Comparison of ENCODE assay signal across 9 mouse cellular contexts in genomic region chr2:155979328-155979991, GRCm38 (mm10). TPM values are rescaled to one million over a fixed set of nuclear protein-coding genes. Genes with fewer than 3 reads are reported as not detected.
A peak's percentile ranks its signal among the peaks of the same experiment; 100 is the strongest.
DNase-seq lines count a peak whose midpoint lies in the region; ATAC-seq and TF ChIP-seq lines count a peak whose summit lies in the region.
"Had no signal": no experiment of that assay in that cellular context is flagged by ENCODE, and none has a peak within 500 bp of the region (broad histone marks: within the 10 kb centered on the region; RNA-seq: fewer than 3 reads in every experiment).

No protein-coding gene starts in this region.

- H3K4me3 ChIP-seq in kidney, adult 2 months (ENCODE audit: insufficient read depth, low read depth, low read length) = peak overlapping the region; percentile 35
- no peak overlapping the region for H3K4me3 ChIP-seq in forebrain, postnatal 0 days (ENCODE audit: low read depth, low read length)
- H3K4me3 ChIP-seq in intestine, embryonic 16.5 days (ENCODE audit: low read length) = no peak overlapping the region
- H3K4me3 ChIP-seq in midbrain, embryonic 14.5 days (replicated peaks; ENCODE audit: low read depth, low read length) = no peak overlapping the region
- H3K4me3 ChIP-seq in forebrain, embryonic 11.5 days (ENCODE audit: low read depth, low read length) = no peak overlapping the region

- no peak for ATAC-seq in forebrain, postnatal 0 days
- no peak for ATAC-seq in intestine, embryonic 16.5 days
- no peak for ATAC-seq in midbrain, embryonic 14.5 days (ENCODE audit: low FRiP score, low TSS enrichment)
- no peak for ATAC-seq in forebrain, embryonic 11.5 days (replicated peaks; ENCODE audit: low FRiP score)

- H3K9me3 ChIP-seq in forebrain, postnatal 0 days (ENCODE audit: low read length) = no peaks in the 10 kb centered on the region
- H3K9me3 ChIP-seq in intestine, embryonic 16.5 days (ENCODE audit: control insufficient read depth, low read length) = no peaks in the 10 kb centered on the region
- H3K9me3 ChIP-seq in midbrain, embryonic 14.5 days (ENCODE audit: control insufficient read depth, low read length) = no peaks in the 10 kb centered on the region
- H3K9me3 ChIP-seq in forebrain, embryonic 11.5 days (ENCODE audit: control insufficient read depth, low read length) = no peaks in the 10 kb centered on the region

- no peaks in the 10 kb centered on the region for H3K27me3 ChIP-seq in kidney, adult 2 months (replicated peaks; ENCODE audit: control insufficient read depth, insufficient read depth, low read length)
- H3K27me3 ChIP-seq in forebrain, postnatal 0 days (ENCODE audit: insufficient read depth, low read length) = no peaks in the 10 kb centered on the region
- no peaks in the 10 kb centered on the region for H3K27me3 ChIP-seq in intestine, embryonic 16.5 days (replicated peaks; ENCODE audit: control insufficient read depth, insufficient read depth, low read length)
- H3K27me3 ChIP-seq in midbrain, embryonic 14.5 days (ENCODE audit: control insufficient read depth, insufficient read depth, low read length) = no peaks in the 10 kb centered on the region
- H3K27me3 ChIP-seq in forebrain, embryonic 11.5 days (ENCODE audit: control insufficient read depth, insufficient read depth, low read length) = no peaks in the 10 kb centered on the region

- H3K4me2 ChIP-seq in forebrain, postnatal 0 days (ENCODE audit: low read depth) = no peak overlapping the region
- H3K4me2 ChIP-seq in intestine, embryonic 16.5 days (ENCODE audit: low read depth, low read length) = no peak overlapping the region
- no peak overlapping the region for H3K4me2 ChIP-seq in midbrain, embryonic 14.5 days (ENCODE audit: low read length)
- H3K4me2 ChIP-seq in forebrain, embryonic 11.5 days (ENCODE audit: low read depth, low read length, severe bottlenecking) = no peak overlapping the region

- no peak for TF ChIP-seq POLR2A in kidney, adult 2 months (IDR thresholded peaks at IDR 0.05; ENCODE audit: low read depth, low read length)

- H3K9ac ChIP-seq in forebrain, postnatal 0 days = no peak overlapping the region
- H3K9ac ChIP-seq in intestine, embryonic 16.5 days (ENCODE audit: low read depth, low read length) = no peak overlapping the region
- no peak overlapping the region for H3K9ac ChIP-seq in midbrain, embryonic 14.5 days (replicated peaks; ENCODE audit: low read length)
- H3K9ac ChIP-seq in forebrain, embryonic 11.5 days (ENCODE audit: low read length) = no peak overlapping the region

- peak overlapping the region; percentile 8; the same call in 1 of the 2 replicates for H3K27ac ChIP-seq in kidney, adult 2 months (ENCODE audit: insufficient read depth, low read depth, low read length)
- no peak overlapping the region for H3K27ac ChIP-seq in forebrain, postnatal 0 days (ENCODE audit: low read depth, low read length)
- no peak overlapping the region for H3K27ac ChIP-seq in intestine, embryonic 16.5 days (ENCODE audit: low read length)
- H3K27ac ChIP-seq in midbrain, embryonic 14.5 days (replicated peaks; ENCODE audit: low read depth, low read length) = no peak overlapping the region
- no peak overlapping the region for H3K27ac ChIP-seq in forebrain, embryonic 11.5 days (ENCODE audit: low read depth, low read length)

- 0 out of 2 replicates have a peak, but pooled peaks cover 2% of the 10 kb centered on the region for H3K36me3 ChIP-seq in kidney, adult 2 months (ENCODE audit: control insufficient read depth, insufficient read depth, low read length)
- H3K36me3 ChIP-seq in forebrain, postnatal 0 days (ENCODE audit: insufficient read depth) = peaks cover 86% of the 10 kb centered on the region
- peaks cover 17% of the 10 kb centered on the region for H3K36me3 ChIP-seq in intestine, embryonic 16.5 days (ENCODE audit: control insufficient read depth, insufficient read depth, low read length)
- H3K36me3 ChIP-seq in midbrain, embryonic 14.5 days (ENCODE audit: control insufficient read depth, insufficient read depth, low read length) = peaks cover 90% of the 10 kb centered on the region
- H3K36me3 ChIP-seq in forebrain, embryonic 11.5 days (ENCODE audit: control insufficient read depth, insufficient read depth, low read length) = peaks cover 29% of the 10 kb centered on the region

- TF ChIP-seq CTCF in kidney, adult 2 months (conservative IDR thresholded peaks at IDR 0.05; ENCODE audit: insufficient read depth, insufficient read length, low read depth, low read length) = no peak
- no peak for TF ChIP-seq CTCF in forebrain, postnatal 0 days (IDR thresholded peaks at IDR 0.05; ENCODE audit: low read depth)

- WGBS in kidney, adult 2 months = 39% methylated on average over 5 of the region's 5 CpGs
- WGBS in forebrain, postnatal 0 days = 88% methylated on average over 5 of the region's 5 CpGs
- WGBS in intestine, embryonic 16.5 days = 82% methylated on average over 5 of the region's 5 CpGs
- 90% methylated on average over 5 of the region's 5 CpGs for WGBS in midbrain, embryonic 14.5 days
- WGBS in forebrain, embryonic 11.5 days = 92% methylated on average over 5 of the region's 5 CpGs

- peak; percentile 44 for DNase-seq in layer of hippocampus, adult 9-11 months
- DNase-seq in layer of hippocampus, postnatal 25 days (ENCODE audit: extremely low spot score in 1 of 2, low spot score in 1 of 2) = no peak
- DNase-seq in kidney, adult 2 months = peak; percentile 52
- peak; percentile 55 to 58 for DNase-seq in lung, postnatal 4 days
- DNase-seq in forebrain, postnatal 0 days = no peak
- no peak for DNase-seq in midbrain, embryonic 14.5 days
- no peak for DNase-seq in forebrain, embryonic 11.5 days (ENCODE audit: low spot score)

- H3K4me1 ChIP-seq in kidney, adult 2 months (ENCODE audit: control insufficient read depth, insufficient read depth, low read length) = no peaks in the 10 kb centered on the region
- no peaks in the 10 kb centered on the region for H3K4me1 ChIP-seq in forebrain, postnatal 0 days (ENCODE audit: insufficient read depth)
- H3K4me1 ChIP-seq in intestine, embryonic 16.5 days (ENCODE audit: control insufficient read depth, insufficient read depth, low read length) = no peaks in the 10 kb centered on the region
- no peaks in the 10 kb centered on the region for H3K4me1 ChIP-seq in midbrain, embryonic 14.5 days (ENCODE audit: control insufficient read depth, insufficient read depth, low read length)
- H3K4me1 ChIP-seq in forebrain, embryonic 11.5 days (replicated peaks; ENCODE audit: control insufficient read depth, insufficient read depth, low read length) = no peaks in the 10 kb centered on the region

RNA-seq across cellular contexts. Expression of gene Cep250, which starts 23.2 kb away (rescaled TPM):
- total RNA-seq in layer of hippocampus, postnatal 25 days (2021) = 10 to 100 TPM; 14.3 to 18.9 TPM
- polyA plus RNA-seq in kidney, adult 2 months (2012; rRNA removed) = 6.6 and 6.9 TPM in 2 replicates
- total RNA-seq in forebrain, postnatal 0 days (2014; rRNA removed) = 17.2 and 18.7 TPM in 2 replicates
- 4.9 and 8.6 TPM in 2 replicates for polyA plus RNA-seq in forebrain, postnatal 0 days (2015; fragmentation: Nextera tagmentation; extraction: Ambion mirVana)
- 11.1 and 12.7 TPM in 2 replicates for polyA plus RNA-seq in intestine, embryonic 16.5 days (2015; fragmentation: Nextera tagmentation; extraction: Ambion mirVana)
- polyA plus RNA-seq in midbrain, embryonic 14.5 days (2014; fragmentation: Nextera tagmentation; extraction: Ambion mirVana) = 10.6 and 12.8 TPM in 2 replicates
- polyA plus RNA-seq in forebrain, embryonic 11.5 days (2014; fragmentation: Nextera tagmentation; extraction: Ambion mirVana) = 27.4 and 28.8 TPM in 2 replicates

RNA-seq across cellular contexts. Expression of gene 6430550D23Rik, which starts 28.3 kb away (rescaled TPM):
- 1 to 10 TPM; 1.8 to 2.6 TPM for total RNA-seq in layer of hippocampus, postnatal 25 days (2021)
- 2.6 and 2.9 TPM in 2 replicates for polyA plus RNA-seq in kidney, adult 2 months (2012; rRNA removed)
- 1.0 and 1.1 TPM in 2 replicates for total RNA-seq in forebrain, postnatal 0 days (2014; rRNA removed)
- 0.57 and 1.1 TPM in 2 replicates for polyA plus RNA-seq in forebrain, postnatal 0 days (2015; fragmentation: Nextera tagmentation; extraction: Ambion mirVana)
- 1.7 and 1.9 TPM in 2 replicates for polyA plus RNA-seq in intestine, embryonic 16.5 days (2015; fragmentation: Nextera tagmentation; extraction: Ambion mirVana)
- polyA plus RNA-seq in midbrain, embryonic 14.5 days (2014; fragmentation: Nextera tagmentation; extraction: Ambion mirVana) = 1.5 and 1.7 TPM in 2 replicates
- polyA plus RNA-seq in forebrain, embryonic 11.5 days (2014; fragmentation: Nextera tagmentation; extraction: Ambion mirVana) = 1.5 and 1.6 TPM in 2 replicates

RNA-seq across cellular contexts. Expression of gene Ergic3, which starts 28.4 kb away (rescaled TPM):
- total RNA-seq in layer of hippocampus, postnatal 25 days (2021) = 100 to 1,000 TPM; 174 to 223 TPM
- 327 and 345 TPM in 2 replicates for polyA plus RNA-seq in kidney, adult 2 months (2012; rRNA removed)
- 253 and 279 TPM in 2 replicates for total RNA-seq in forebrain, postnatal 0 days (2014; rRNA removed)
- polyA plus RNA-seq in forebrain, postnatal 0 days (2015; fragmentation: Nextera tagmentation; extraction: Ambion mirVana) = 445 and 473 TPM in 2 replicates
- 268 and 281 TPM in 2 replicates for polyA plus RNA-seq in intestine, embryonic 16.5 days (2015; fragmentation: Nextera tagmentation; extraction: Ambion mirVana)
- polyA plus RNA-seq in midbrain, embryonic 14.5 days (2014; fragmentation: Nextera tagmentation; extraction: Ambion mirVana) = 379 and 435 TPM in 2 replicates
- polyA plus RNA-seq in forebrain, embryonic 11.5 days (2014; fragmentation: Nextera tagmentation; extraction: Ambion mirVana) = 169 and 207 TPM in 2 replicates

RNA-seq across cellular contexts. Expression of gene Gdf5, which starts 34.3 kb away (rescaled TPM):
- total RNA-seq in layer of hippocampus, postnatal 25 days (2021) = under 1 TPM in 1 of 2 experiments, not detected in 1; 0.10 TPM
- polyA plus RNA-seq in kidney, adult 2 months (2012; rRNA removed) = 0.29 and 0.41 TPM in 2 replicates
- 3.9 TPM in 2 replicates for total RNA-seq in forebrain, postnatal 0 days (2014; rRNA removed)
- 3.7 and 3.8 TPM in 2 replicates for polyA plus RNA-seq in forebrain, postnatal 0 days (2015; fragmentation: Nextera tagmentation; extraction: Ambion mirVana)
- 0.69 and 0.79 TPM in 2 replicates for polyA plus RNA-seq in intestine, embryonic 16.5 days (2015; fragmentation: Nextera tagmentation; extraction: Ambion mirVana)
- polyA plus RNA-seq in midbrain, embryonic 14.5 days (2014; fragmentation: Nextera tagmentation; extraction: Ambion mirVana) = 0.36 and 0.70 TPM in 2 replicates
- 1.8 and 2.0 TPM in 2 replicates for polyA plus RNA-seq in forebrain, embryonic 11.5 days (2014; fragmentation: Nextera tagmentation; extraction: Ambion mirVana)

RNA-seq across cellular contexts. Expression of gene Gm15557, which starts 38.9 kb away (rescaled TPM):
- total RNA-seq in layer of hippocampus, postnatal 25 days (2021) = not detected
- not detected in 2 replicates for polyA plus RNA-seq in kidney, adult 2 months (2012; rRNA removed)
- total RNA-seq in forebrain, postnatal 0 days (2014; rRNA removed) = not detected in 2 replicates
- polyA plus RNA-seq in forebrain, postnatal 0 days (2015; fragmentation: Nextera tagmentation; extraction: Ambion mirVana) = not detected in 2 replicates
- 0.18 TPM in 1 of 2 replicates, not detected in the other for polyA plus RNA-seq in intestine, embryonic 16.5 days (2015; fragmentation: Nextera tagmentation; extraction: Ambion mirVana)
- polyA plus RNA-seq in midbrain, embryonic 14.5 days (2014; fragmentation: Nextera tagmentation; extraction: Ambion mirVana) = not detected in 2 replicates
- not detected in 2 replicates for polyA plus RNA-seq in forebrain, embryonic 11.5 days (2014; fragmentation: Nextera tagmentation; extraction: Ambion mirVana)
- polyA plus RNA-seq: stomach, embryonic 16.5 days had no signal

Comparison
In these comparisons a context has a peak if more than half of its experiments do, and no peak if none do; other contexts are left out.
1. DNase-seq: peak in layer of hippocampus, adult 9-11 months (single experiment), kidney, adult 2 months (single experiment) and lung, postnatal 4 days (2 of 2); none in layer of hippocampus, postnatal 25 days (0 of 2), forebrain, postnatal 0 days (single experiment), midbrain, embryonic 14.5 days (single experiment) and forebrain, embryonic 11.5 days (single experiment).